Mouse (Mus musculus): ENCODE measurements around the gene Acad9. TPM values are rescaled to one million over a fixed set of nuclear protein-coding genes. Genes with fewer than 3 reads are reported as not detected.

Acad9 gene
- 10 to 100 TPM; 22.5 to 26.1 TPM for total RNA-seq (2023)

GRCm38 (mm10) chr3:36065843-36066651 lies at the start of gene Acad9:
Gene Acad9 (plus strand): TSS chr3:36065979.

GRCm38 (mm10) chr3:36053447-36053846 lies 12.3 kb upstream of the Acad9 start, which contains the start of gene Ccdc144b:
Gene Ccdc144b (minus strand): TSS chr3:36053547.

Other genes with a start within 250 kb of the Acad9 start
- 10 to 100 TPM; 91.0 to 92.8 TPM for gene Dcun1d1, start 128.5 kb upstream of the Acad9 start, total RNA-seq (2023)
- gene Mccc1, start 65.3 kb upstream of the Acad9 start, total RNA-seq (2023) = 10 to 100 TPM; 11.9 to 16.2 TPM
- not detected for gene Ccdc144b, start 12.4 kb upstream of the Acad9 start, total RNA-seq (2023)
- 1 to 10 TPM; 2.6 to 3.0 TPM for gene D3Ertd254e, start 85.0 kb downstream of the Acad9 start, total RNA-seq (2023)
- gene Qrfpr, start 156.3 kb downstream of the Acad9 start, total RNA-seq (2023) = not detected

Data from monocyte, adult 59 days (primary cell).